Mouse (Mus musculus) frontal cortex, postnatal 10 days (tissue): ENCODE measurements around the gene Frmd4a.

Experiments used
- DNase-seq, 2 experiments: peaks; one replicate each; pipeline ENCODE4 v3.0.0; 2022; ENCODE audit warnings: low spot score in 2 of 2, mixed read lengths in 1 of 2

The Frmd4a gene

GRCm38 (mm10) chr2:4486185-4486584, 468.7 kb downstream of the Frmd4a start:
- no peak for DNase-seq

DNA sequence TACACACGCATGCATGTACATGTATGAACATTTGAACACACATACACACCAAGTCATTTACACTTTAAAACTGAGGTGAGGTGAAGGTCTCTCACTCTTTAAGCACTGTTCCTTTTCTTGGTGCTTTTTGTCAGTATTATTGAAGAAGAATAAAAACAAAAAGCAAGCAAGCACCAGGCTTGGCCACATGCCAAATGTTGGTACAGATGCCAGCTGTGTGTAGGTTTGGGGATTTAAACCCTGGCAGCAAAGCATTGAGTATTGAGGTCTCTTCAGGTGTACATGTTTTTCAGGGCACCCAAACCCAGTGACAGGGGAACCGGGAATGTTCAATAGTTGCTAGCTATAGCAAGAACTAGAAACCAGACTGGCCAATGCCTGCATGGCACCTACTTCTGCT, 469.8 kb downstream of the Frmd4a start:
- DNase-seq = no peak

DNA sequence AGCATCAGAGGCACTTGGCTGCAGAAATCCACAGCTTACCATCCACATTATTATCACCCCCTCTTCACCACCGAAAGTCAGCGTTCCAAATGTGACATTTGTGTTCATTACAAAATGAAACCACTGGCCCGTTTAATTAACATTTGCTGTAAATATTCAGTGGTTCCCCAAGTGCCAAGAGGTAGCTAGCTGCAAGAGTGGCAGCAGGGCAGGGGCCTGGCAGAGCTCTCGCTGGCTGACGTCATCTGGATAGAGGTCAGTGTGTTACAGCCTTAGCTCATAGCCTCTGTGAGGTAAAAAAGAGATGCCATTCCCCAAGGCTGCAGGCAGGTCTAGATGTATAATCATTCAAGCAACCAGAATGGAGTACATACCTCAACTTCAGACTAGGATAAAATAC, 473.3 kb downstream of the Frmd4a start:
- no peak for DNase-seq

- DNase-seq = peak; percentile 55 to 73
These were observed 475.3 kb downstream of the Frmd4a start for GRCm38 (mm10) chr2:4492485-4493481.

GRCm38 (mm10) chr2:4494478-4494877, 477.0 kb downstream of the Frmd4a start:
- no peak for DNase-seq

- no peak for DNase-seq
These were observed 481.7 kb downstream of the Frmd4a start for GRCm38 (mm10) chr2:4499257-4499656.

- no peak for DNase-seq
These were observed 482.4 kb downstream of the Frmd4a start for GRCm38 (mm10) chr2:4499916-4500315.

DNA sequence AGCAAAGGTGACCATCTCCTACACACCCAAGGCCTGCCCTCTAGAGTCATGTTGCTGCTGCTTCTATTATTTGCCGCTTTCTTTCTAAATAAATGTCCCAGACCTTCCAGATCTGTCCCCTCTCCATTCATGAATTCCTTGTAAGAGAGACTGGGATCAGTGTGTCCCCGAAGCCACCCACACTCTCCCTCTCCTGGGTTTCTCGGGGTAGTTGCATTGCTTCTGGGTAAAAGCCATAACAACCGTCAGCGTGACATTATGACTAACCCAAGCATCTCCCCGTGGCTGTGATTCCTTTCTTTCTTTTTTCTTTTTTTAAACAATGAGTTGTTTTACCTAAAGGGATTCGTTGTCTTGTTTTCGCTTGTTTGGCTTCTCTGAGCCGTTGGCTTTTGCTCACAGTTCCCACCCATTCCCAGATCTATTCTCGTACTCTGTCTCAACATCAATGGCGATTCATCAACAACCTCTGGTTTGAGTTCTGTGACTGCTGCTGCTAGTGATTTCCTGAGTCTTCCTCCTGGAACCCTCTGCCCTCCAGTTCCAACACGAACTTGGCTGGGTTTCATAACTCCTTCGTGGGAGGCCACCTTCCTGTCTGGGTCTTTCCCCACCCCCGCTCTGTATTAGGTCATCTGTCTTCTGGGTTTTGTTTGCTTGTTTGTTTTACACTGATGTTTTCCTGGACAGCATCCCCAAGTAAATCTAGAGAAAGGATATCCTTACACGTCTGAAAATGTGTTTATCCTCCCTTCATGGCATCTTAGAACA, 483.9 kb downstream of the Frmd4a start:
- DNase-seq = no peak

GRCm38 (mm10) chr2:4504413-4504812, 486.9 kb downstream of the Frmd4a start:
- no peak for DNase-seq

- DNase-seq = no peak
These were observed 488.2 kb downstream of the Frmd4a start for GRCm38 (mm10) chr2:4505695-4506094.

- DNase-seq = no peak
These were observed 489.1 kb downstream of the Frmd4a start for GRCm38 (mm10) chr2:4506659-4507058.

DNA sequence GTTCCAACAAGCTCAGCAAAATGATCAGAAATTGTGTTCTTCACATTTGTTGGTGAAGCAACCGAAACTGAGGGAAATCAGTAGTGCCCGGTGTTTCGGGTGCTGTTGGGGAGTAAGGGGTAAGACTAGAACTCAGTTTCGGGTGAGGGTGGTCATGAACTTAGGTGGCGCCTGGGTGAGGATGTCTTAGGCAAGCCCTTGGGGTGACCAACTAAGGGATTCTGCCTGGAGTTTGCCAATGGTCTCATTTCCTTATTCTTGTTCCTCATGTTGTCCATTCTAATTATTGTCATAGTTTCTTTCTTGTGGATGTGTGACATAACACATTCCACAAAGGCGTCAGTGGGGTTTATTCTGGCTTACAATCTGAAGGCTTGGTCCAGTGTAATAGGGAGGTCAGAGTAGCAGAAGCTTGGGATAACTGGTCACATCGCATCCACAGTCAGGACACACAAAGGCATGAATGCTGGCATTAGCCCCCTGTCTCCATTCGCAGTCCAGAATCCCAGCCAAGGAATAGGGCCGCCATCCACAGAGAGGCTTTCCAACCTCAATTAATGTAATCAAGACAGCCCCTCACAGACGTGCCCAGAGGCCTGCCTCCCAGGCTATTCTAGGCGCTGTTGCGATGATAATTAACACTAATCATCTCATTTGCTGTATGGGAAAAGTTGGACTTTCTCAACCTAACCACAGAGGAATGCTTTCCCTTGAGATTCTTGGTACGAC, 490.5 kb downstream of the Frmd4a start:
- DNase-seq = no peak

DNA sequence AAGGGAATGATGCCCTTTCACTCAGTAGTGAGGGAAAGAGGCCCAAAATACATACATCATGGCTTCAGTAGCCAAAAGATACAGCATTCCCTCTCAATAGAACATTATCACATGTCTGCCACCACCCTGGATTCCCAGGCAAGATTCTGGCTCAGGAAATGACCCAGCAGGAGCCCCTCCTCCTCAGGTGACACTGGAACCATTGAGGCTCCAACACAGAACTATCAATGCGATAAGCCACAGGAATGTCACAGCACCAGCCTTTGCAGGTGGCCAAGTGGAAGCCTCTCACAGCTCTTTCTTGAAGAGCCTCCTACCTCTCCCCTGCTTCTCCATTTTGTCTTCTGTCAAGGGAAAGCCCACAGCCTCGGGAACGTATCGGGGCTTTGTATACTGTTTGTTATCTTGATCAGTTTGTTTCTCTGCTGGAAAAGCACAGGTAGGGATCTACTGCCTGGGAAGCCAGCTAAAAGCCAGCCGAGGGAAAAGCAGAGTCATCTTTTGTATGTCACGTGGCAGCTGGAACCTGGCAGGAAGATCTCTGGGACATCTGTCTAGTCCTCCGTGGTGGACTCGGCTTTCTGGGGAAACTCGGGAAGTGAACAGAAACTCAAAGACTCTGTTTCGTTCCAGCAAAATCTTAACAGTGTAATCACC, 491.6 kb downstream of the Frmd4a start:
- no peak for DNase-seq

- no peak for DNase-seq
These were observed 492.2 kb downstream of the Frmd4a start for GRCm38 (mm10) chr2:4509739-4510138.

DNA sequence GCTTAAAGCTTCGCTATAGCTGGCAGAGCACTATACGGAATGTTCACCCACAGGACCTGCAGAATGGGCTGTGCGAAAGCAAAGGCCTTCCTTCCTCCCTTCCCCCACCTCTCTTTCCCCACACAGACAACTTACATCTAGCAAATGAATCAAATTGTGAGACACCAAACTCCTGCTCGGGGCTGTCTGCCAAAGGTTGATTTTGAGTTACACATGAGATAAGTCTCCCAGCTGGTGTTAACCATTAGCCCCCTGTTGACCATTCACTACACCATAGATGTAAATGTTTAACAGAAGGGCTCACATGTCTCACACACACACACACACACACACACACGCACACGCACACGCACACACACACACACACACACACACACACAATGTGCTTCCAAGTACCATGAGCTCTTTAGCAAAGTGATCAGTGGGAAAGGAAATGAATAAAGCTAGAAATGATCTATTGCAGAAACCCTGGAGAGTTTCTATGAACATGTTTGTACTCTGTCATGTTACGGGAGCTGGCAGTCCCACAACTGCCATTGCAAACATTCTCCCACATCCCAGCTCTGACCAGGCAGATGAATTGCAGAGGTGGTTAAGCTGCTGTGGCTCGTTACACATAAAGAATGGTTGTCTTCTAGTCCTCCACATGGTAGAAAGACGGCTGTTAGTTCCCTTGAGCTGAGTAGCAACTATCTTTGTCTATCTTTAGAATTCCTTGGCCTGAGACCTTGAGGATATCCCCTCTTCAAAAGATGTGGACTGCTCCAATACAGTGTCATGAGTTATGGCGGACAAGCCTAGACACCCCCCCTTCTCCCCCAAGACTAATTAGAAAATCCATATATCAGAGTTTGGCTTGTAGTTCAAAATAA, 492.9 kb downstream of the Frmd4a start:
- DNase-seq = no peak

DNA sequence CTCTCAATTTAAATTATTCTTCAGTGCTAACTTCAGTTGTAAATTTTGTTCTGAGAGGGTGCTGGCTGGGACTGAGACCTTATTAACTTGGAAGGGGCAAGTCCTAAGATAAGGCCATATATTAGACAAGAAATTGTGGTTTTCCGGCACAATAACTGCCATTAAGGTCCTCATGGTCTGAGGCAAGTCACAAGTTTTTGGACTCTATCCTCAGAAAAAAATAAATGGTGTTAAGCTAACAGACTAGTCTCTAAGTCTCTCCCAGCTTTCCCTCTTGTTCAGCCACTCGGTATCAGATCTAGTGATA, 493.5 kb downstream of the Frmd4a start:
- DNase-seq = no peak

DNA sequence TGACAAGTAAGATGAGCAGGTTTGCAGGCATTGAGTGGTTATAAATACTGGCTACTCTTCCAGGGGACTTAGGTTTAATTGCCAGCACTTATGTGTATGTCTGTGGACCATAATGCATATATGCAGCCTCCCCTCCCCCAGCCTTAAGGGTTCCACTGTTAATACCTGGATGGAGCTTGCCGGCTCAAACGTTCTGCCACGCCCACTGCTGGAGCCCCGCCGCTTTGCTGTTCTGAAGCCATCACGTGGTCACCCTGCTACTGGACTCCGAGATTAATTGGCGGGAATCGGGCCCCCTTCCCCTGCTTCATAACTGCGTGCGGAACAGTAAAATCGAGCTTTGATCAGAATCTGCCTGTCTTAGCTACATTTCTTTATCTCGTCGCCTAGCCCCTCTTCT, 495.1 kb downstream of the Frmd4a start:
- no peak for DNase-seq

DNA sequence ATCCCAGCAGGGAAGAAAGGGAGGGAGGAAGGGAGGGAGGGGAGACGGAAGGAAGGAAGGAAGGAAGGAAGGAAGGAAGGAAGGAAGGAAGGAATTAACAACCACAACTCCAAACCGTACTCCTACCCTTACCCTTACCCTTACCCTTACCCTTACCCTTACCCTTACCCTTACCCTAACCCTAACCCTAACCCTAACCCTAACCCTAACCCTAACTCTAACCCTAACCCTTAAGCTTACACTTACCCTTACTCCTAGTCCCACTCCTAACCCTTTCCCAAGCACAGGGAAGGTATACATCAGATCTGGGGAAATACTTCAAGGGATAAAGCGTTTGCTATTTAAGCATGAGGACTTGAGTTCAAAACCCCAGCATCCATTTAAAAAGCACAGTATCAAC, 498.4 kb downstream of the Frmd4a start:
- no peak for DNase-seq

DNA sequence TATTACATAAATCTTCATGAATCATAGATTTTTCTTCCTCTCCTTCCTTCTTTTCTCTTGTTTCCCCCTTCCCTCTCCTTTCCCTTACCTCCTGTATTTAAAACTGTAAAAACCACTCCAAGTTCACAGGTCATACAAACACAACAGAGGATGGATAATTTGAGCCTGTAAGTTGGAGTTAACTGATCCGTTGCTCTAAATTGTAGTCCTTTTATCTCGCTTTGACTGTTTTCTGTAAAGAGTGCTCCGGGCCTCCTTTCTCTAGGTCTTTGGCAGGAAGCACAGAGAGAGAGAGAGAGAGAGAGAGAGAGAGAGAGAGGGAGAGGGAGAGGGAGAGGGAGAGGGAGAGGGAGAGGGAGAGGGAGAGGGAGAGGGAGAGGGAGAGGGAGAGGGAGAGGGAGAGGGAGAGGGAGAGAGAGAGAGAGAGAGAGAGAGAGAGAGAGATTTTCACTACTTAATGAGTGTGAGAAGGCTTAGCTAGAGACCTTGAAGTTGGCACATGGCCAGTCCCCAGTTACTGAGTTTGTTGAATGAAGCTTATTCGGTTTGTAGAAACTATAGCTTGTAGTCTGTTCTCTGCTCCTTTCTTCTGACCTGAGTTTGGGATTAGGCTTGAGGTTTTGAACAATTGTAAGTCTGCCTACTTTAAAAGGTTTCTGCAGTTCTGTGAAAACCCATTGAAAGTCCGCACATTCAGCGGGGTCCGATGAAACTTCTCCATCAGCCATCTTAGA, 499.5 kb downstream of the Frmd4a start:
- no peak for DNase-seq

- DNase-seq = no peak
These were observed 500.1 kb downstream of the Frmd4a start for GRCm38 (mm10) chr2:4517553-4518125.
